Mouse (Mus musculus) kidney, adult 2 months (tissue): ENCODE data around the gene Grap2.

Experiments used
- CTCF ChIP-seq: fragments of 200-500 bp; conservative IDR thresholded peaks from 2 replicates; pipeline ENCODE4 v1.5.1; 2011; ENCODE audit warnings: low read depth, mild to moderate bottlenecking, control low read depth, low read length, moderate library complexity, mixed read lengths; ENCODE audit not compliant: insufficient read depth, insufficient read length
- POLR2A ChIP-seq: fragments of 200-500 bp; IDR thresholded peaks from one replicate; pipeline ENCODE4 v1.6.1; 2011; ENCODE audit warnings: low read depth, low read length, control low read depth

DNA sequence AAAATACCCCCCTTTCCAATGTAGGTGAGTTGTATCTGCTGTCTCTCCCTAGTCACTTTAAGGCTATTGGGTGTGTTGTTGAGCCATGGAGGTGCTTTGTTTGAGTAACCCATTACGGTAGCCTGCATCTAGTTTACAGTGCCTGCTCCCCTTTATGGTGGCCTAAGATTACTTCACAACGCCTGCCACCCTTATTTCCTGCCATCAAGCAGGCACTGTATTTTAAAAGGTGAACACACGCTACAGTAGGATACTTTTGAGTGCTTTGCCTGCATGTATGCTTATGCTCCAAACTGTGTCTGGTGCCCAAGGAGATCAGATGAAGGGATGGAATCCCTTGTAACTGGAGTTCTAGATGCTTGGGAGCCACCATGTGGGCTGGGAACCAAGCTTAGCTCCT, 5.3 kb upstream of the Grap2 start:
- TF ChIP-seq CTCF (no peak), POLR2A (no peak)
